Mouse (Mus musculus): ENCODE measurements around the gene Snx21. TPM values are rescaled to one million over a fixed set of nuclear protein-coding genes. Genes with fewer than 3 reads are reported as not detected.

The Snx21 gene
- total RNA-seq, 1 experiment from 2014 or later = 2.0 TPM

- no peak for ATAC-seq (replicated peaks in 1 of 2; ENCODE audit: insufficient read depth in 1 of 2, low FRiP score in 2 of 2, low TSS enrichment in 1 of 2, low read depth in 1 of 2, poor library complexity in 2 of 2, severe bottlenecking in 2 of 2)
These were observed 19.8 kb upstream of the Snx21 start for GRCm38 (mm10) chr2:164765841-164766240.

GRCm38 (mm10) chr2:164767812-164768540, 17.6 kb upstream of the Snx21 start:
- ATAC-seq (replicated peaks in 1 of 2; ENCODE audit: insufficient read depth in 1 of 2, low FRiP score in 2 of 2, low TSS enrichment in 1 of 2, low read depth in 1 of 2, poor library complexity in 2 of 2, severe bottlenecking in 2 of 2) = no peak

GRCm38 (mm10) chr2:164769258-164770037, 16.2 kb upstream of the Snx21 start, which contains the start of gene Ube2c:
Gene Ube2c, plus strand, starts transcription at chr2:164769898.
- peak; percentile 99 for ATAC-seq (replicated peaks in 1 of 2; ENCODE audit: insufficient read depth in 1 of 2, low FRiP score in 2 of 2, low TSS enrichment in 1 of 2, low read depth in 1 of 2, poor library complexity in 2 of 2, severe bottlenecking in 2 of 2)

GRCm38 (mm10) chr2:164770279-164770678, 15.3 kb upstream of the Snx21 start:
- ATAC-seq (replicated peaks in 1 of 2; ENCODE audit: insufficient read depth in 1 of 2, low FRiP score in 2 of 2, low TSS enrichment in 1 of 2, low read depth in 1 of 2, poor library complexity in 2 of 2, severe bottlenecking in 2 of 2) = no peak

- ATAC-seq (replicated peaks in 1 of 2; ENCODE audit: insufficient read depth in 1 of 2, low FRiP score in 2 of 2, low TSS enrichment in 1 of 2, low read depth in 1 of 2, poor library complexity in 2 of 2, severe bottlenecking in 2 of 2) = no peak
These were observed 14.5 kb upstream of the Snx21 start for GRCm38 (mm10) chr2:164771123-164771522.

DNA sequence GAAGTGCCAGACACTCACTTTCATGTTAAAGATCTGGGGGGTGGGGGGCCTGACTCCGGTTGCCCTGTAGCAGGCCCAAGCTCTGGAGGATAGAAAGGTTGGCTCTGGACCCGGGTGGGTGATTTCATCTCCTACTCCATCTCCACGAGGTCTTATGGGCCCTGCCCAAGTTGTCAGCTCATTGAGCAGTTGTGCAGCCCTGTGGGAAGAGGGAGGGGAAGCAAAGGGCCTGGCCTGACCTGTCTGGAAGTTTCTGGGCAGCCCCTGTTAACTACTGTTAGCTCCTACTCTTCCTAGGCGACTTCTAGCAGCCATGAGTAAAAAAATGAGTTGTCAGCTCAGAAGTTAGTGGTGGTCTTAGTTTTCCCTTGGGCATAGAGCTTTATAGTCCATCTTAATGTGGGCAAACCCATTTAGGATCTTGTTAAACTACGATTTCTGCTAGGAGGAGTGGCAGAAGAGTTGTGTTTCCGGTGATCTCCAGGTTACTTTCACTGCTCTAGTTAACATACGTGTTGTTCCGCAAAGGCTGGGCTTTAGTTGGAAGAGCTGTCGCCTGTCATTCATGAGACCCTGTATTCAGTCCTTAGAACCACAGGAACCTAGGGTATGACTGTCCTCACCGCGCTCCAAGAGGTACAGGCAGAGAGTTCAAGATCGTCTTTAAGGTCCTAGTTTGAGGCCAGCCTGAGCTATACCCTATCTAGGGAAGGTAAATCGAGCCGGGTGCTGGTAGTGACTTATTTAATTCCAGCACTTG, 12.2 kb upstream of the Snx21 start:
- ATAC-seq (replicated peaks in 1 of 2; ENCODE audit: insufficient read depth in 1 of 2, low FRiP score in 2 of 2, low TSS enrichment in 1 of 2, low read depth in 1 of 2, poor library complexity in 2 of 2, severe bottlenecking in 2 of 2) = no peak

GRCm38 (mm10) chr2:164773989-164774364, 11.6 kb upstream of the Snx21 start:
- no peak for ATAC-seq (replicated peaks in 1 of 2; ENCODE audit: insufficient read depth in 1 of 2, low FRiP score in 2 of 2, low TSS enrichment in 1 of 2, low read depth in 1 of 2, poor library complexity in 2 of 2, severe bottlenecking in 2 of 2)

GRCm38 (mm10) chr2:164776130-164776529, 9.5 kb upstream of the Snx21 start:
- no peak for ATAC-seq (replicated peaks in 1 of 2; ENCODE audit: insufficient read depth in 1 of 2, low FRiP score in 2 of 2, low TSS enrichment in 1 of 2, low read depth in 1 of 2, poor library complexity in 2 of 2, severe bottlenecking in 2 of 2)

- ATAC-seq (replicated peaks in 1 of 2; ENCODE audit: insufficient read depth in 1 of 2, low FRiP score in 2 of 2, low TSS enrichment in 1 of 2, low read depth in 1 of 2, poor library complexity in 2 of 2, severe bottlenecking in 2 of 2) = no peak
These were observed 8.8 kb upstream of the Snx21 start for GRCm38 (mm10) chr2:164776801-164777200.

- ATAC-seq (replicated peaks in 1 of 2; ENCODE audit: insufficient read depth in 1 of 2, low FRiP score in 2 of 2, low TSS enrichment in 1 of 2, low read depth in 1 of 2, poor library complexity in 2 of 2, severe bottlenecking in 2 of 2) = no peak
These were observed 8.2 kb upstream of the Snx21 start for GRCm38 (mm10) chr2:164777246-164778014.

DNA sequence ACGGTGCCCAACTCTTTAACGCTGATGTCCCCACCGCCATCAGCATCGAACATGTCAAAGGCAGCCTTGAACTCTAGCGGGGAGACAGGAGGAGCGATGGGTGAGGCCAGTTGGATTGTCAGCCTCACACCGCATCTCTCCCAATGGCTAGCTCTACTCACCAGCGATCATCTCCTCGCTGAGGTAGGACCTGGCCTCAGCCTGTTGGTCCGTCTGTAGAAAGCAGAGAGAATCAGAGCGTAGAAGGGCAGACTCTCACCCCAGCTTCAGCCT, 7.7 kb upstream of the Snx21 start:
- ATAC-seq (replicated peaks in 1 of 2; ENCODE audit: insufficient read depth in 1 of 2, low FRiP score in 2 of 2, low TSS enrichment in 1 of 2, low read depth in 1 of 2, poor library complexity in 2 of 2, severe bottlenecking in 2 of 2) = no peak

DNA sequence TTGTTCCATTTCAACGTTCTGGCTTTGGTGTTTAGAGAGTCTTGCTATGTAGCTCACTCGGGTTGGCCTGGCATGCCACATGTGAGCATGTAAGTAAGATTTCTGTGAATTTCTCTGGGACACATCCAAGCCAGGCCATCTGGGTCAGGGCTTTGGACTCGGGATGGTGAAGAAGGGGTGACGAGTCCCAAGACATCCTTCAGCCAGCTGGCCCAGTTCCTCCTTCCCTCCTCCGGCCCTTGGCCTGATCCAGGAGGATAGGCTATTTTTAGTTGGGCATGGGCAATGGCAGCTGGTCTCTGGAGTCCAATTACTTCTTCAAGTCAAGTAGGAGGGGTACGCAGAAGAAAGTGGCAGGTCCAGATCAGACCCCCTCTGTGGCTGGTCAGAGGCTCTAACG, 6.8 kb upstream of the Snx21 start:
- no peak for ATAC-seq (replicated peaks in 1 of 2; ENCODE audit: insufficient read depth in 1 of 2, low FRiP score in 2 of 2, low TSS enrichment in 1 of 2, low read depth in 1 of 2, poor library complexity in 2 of 2, severe bottlenecking in 2 of 2)

- ATAC-seq (replicated peaks in 1 of 2; ENCODE audit: insufficient read depth in 1 of 2, low FRiP score in 2 of 2, low TSS enrichment in 1 of 2, low read depth in 1 of 2, poor library complexity in 2 of 2, severe bottlenecking in 2 of 2) = no peak
These were observed 6.0 kb upstream of the Snx21 start, which contains the start of gene Tnnc2 for GRCm38 (mm10) chr2:164779481-164780086. Gene Tnnc2, minus strand, starts transcription at chr2:164779967.

DNA sequence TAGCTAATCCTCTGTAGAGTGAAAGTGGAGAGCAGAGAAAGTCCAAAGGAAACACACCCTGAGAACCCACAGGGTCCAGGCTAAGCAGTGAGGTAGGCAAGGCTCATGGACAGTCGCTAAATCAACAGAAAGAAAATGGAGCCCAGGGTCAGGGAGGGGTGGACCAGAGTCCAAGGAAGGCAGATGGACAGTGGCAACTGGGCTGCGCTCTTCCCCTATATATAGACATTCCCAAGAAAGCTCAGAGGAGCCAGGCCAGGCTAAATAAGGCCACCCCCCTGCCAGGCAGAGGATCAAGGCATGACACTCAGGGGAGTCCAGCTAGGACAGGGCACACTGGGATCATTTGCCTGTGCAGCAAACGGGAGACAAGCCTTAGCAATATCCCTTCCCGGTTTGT, 3.7 kb upstream of the Snx21 start:
- no peak for ATAC-seq (replicated peaks in 1 of 2; ENCODE audit: insufficient read depth in 1 of 2, low FRiP score in 2 of 2, low TSS enrichment in 1 of 2, low read depth in 1 of 2, poor library complexity in 2 of 2, severe bottlenecking in 2 of 2)

- ATAC-seq (replicated peaks in 1 of 2; ENCODE audit: insufficient read depth in 1 of 2, low FRiP score in 2 of 2, low TSS enrichment in 1 of 2, low read depth in 1 of 2, poor library complexity in 2 of 2, severe bottlenecking in 2 of 2) = no peak
These were observed 1.6 kb upstream of the Snx21 start for GRCm38 (mm10) chr2:164783926-164784581.

DNA sequence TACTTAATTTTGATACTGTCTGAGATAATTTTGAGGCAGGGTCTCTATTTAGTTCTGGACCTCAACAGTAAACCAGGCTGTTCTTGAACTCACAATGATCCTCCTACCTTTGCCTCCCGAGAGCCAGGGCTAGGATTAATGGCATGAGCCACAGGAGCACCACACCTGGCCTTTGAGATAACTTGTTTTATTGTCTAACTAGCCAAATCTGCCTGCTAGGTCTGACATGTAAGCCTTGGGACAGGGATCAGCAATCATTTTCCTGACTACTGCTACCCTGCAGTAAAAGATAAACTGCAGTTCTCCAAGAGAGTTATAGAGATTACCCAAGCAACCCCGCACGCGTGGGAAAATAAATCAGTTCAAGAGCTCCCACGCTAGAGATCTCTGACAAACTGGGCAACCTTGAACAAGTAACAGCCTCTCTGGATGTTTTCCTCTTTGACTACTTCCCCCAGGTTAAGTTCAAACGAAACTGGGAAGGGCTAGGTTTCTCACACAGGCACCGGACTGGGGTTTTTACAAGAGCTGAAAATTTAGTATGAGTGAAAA, 678 bp upstream of the Snx21 start:
- ATAC-seq (replicated peaks in 1 of 2; ENCODE audit: insufficient read depth in 1 of 2, low FRiP score in 2 of 2, low TSS enrichment in 1 of 2, low read depth in 1 of 2, poor library complexity in 2 of 2, severe bottlenecking in 2 of 2) = no peak
